Mouse (Mus musculus) large intestine, adult 2 months (tissue): ENCODE data around the gene Tcf7l1. TPM values are rescaled to one million over a fixed set of nuclear protein-coding genes. Genes with fewer than 3 reads are reported as not detected.
"Not testable (repeated sequence)": the region's sequence is repeated elsewhere in the genome, so short reads cannot be mapped to it uniquely, and the experiment has no call there.

Experiments used
- DNase-seq: peaks from one replicate; pipeline ENCODE4 v3.0.0-alpha.2; 2012; ENCODE audit warnings: low read depth, low spot score
- WGBS: fragments of 180-500 bp; shearing (Covaris S2); methylation state at CpG from one replicate; pipeline ENCODE4 v1.1.7; 2018; 5-methylcytosine and 5-hydroxymethylcytosine counted together
- polyA plus RNA-seq: library from polyadenylated mRNA; depleted of rRNA; stranded (reverse); fragments of >200 nt; gene quantifications from 2 replicates; pipeline ENCODE4 v1.2.3, GENCODE M21; 2012; rRNA removed

The Tcf7l1 gene
- polyA plus RNA-seq: 3.9 and 4.9 TPM in 2 replicates

DNA sequence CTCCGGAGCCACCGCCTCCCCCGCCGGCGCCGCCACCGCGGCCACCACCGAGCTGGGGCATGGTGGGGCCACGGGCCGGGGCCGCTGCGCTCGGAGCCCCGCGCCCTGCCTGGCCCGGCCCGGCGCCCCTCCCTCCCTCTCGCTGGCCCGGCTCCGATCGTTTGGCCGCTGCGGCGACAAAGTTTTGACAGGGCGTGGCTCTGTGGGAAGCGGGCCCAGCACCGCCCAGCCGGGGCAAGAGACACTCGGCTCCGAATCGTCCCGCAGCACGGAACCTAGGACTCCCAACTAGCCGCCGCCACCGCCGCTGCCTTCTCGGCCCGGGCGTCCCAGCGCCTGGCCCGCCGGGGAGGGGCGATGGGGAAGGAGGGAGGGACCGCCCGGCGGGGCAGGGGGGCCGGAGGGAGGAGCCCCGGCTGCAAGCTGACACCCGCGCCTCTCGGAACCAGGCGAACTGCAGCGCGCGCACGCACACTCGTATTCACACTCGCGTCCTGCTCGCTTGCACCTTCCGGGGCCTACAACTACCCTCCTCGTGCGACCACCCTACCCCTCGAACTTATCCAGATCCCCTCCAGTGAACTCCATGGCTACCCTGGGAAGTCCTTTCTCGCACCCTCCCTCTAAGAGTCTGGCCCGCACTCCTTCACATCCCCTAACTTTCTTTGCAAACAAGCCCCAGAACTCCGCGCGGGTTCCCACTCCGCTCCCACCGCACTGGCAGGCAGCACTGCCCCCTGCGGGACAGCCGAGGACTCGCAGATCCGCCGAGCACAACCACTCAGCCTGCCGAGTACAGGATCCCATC is at the start of gene Tcf7l1:
Gene Tcf7l1 (minus strand): TSS at position 363 of the 808 bp plus-strand sequence.
- under 1% methylated on average over 79 of the region's 80 CpGs for WGBS
- peak; percentile 19 for DNase-seq

DNA sequence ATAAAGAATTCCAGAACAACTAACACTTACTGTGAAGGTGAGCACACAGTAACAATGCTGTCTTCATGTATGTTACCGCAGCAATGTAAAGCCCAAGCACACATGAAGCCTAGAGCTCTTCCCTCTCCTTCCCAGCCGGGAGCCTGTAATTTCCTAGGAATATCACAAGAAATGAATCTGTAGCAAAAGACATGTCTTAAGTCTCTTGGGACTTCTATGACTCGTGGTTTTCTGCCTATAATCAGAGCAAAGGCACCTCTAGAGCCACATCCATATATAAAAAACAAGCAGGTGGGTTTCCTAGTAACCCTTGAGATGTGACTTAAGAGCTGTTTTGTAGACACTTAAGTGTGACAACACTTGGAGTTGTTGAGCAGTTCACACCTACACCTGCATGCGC is 48.7 kb upstream of the Tcf7l1 start:
- WGBS: 90% methylated on average over 4 of the region's 4 CpGs
- no peak for DNase-seq

DNA sequence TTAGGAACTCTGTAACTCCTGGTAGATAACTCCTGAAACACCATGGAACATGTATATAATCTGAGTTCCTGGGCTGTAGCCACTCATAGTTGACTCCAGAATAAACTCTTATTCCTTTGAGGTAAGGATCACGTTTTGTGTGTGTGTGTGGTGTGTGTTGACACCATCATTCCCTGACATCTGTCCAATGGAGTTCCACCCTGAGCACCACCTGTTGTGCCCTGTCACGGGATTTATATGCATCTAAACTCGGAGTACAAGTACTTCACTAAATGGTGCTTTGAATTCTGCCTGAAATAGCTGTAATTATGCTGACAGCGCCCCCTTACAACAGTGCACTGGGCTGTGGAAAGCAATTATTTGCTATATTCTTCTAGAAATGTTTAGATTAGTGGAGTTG is 45.5 kb upstream of the Tcf7l1 start:
- 46% methylated on average over 4 of the region's 4 CpGs for WGBS
- no peak for DNase-seq

DNA sequence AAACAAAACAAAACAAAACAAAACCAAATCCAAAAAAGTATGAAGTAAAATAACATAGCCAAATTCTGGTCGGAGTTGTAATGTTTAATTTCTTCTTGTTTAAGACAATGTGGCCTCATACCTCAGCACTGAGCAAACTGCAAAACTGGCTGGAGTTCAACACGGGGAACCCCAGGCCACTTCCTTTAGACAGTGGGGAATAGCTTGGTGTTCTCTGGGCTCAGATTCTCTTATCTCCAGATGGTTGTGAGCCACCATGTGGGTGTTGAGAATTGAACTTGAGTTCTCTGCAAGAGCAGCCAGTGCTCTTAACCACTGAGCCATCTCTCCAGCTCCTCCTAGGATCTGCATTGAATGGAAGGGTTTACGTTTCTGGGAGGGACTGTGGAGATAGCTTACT is 42.8 kb upstream of the Tcf7l1 start:
- no peak for DNase-seq
- 38% methylated on average over 3 of the region's 3 CpGs for WGBS

DNA sequence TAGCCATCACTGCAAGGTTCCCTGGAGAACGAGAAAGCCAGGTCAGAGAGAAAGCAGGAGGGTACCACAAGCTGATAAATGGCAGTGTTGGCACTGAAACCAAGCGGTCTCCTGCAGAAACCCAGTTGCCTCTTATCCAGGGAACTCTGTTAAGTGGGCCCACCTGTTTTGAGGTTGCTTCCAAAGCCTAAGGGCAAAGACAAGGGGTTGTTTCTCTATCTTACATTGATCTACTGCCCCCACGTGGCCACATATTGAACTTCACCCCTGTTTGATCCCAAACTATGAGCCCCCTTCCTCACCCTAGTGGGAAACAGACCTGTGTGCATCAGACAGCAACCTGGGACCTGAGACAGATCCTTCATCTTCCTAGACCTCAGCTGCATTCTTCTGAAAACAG is 42.2 kb upstream of the Tcf7l1 start:
- WGBS: 26% methylated on average over 3 of the region's 3 CpGs
- DNase-seq: peak; percentile 18

DNA sequence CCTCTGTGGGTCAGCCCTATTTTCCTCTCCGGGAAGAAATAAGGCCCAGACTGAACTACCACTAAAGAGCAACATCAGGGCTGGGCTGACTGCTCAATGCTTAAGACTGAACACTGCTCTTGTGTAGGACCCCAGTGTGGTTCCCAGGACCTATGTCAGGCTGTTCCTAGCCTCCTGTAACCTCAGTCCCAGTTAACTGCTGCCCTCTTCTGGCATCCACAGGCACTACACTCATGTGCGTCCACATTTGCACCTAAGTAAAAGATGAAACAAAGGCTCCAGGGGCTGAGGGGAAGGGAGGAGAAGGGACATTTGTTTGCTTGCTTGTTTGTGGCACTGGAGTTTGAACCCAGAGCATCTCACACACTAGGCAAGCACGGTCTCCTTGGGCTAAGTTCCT is 39.8 kb upstream of the Tcf7l1 start:
- WGBS: 92% methylated on average over 3 of the region's 3 CpGs
- DNase-seq: no peak

DNA sequence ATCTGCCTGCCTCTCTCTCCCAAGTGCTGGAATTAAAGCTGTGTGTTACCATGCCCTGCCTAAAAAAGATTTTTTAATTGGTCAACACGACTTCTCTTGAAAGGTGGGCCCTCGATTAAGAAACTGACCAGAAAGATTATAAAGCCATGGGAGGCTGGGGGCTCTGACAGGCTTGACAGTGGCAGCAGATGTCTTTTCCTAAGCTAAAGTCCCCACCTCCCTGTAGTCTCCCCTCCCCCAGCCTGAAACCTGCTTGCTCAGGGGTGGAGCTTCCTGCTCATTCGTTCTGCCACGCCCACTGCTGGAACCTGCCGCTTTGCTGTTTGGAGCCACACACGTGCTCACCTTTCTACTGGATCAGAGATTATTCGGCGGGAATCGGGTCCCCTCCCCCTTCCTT is 39.0 kb upstream of the Tcf7l1 start:
- WGBS: 10% methylated on average over 9 of the region's 9 CpGs
- not testable (repeated sequence) for DNase-seq

DNA sequence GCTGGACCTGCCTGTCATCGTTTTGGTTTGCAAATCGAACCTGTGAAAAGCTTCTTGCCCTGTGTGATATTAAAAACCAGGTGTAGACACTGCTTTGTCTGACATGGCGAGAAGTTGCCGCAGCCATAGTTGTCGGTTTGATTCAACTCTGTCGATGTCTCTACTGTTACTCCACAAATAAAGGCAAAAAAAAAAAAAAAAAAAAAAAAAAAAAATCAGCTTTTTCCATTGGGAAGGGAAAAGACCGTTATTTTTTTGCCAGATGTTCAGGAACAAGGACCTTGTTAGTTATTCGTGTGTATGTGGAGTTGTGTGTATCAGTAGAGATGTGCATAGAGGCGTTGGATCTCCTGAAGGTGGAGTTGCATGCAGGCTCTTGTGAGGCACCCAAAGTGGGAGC is 36.7 kb upstream of the Tcf7l1 start:
- WGBS: 68% methylated on average over 9 of the region's 9 CpGs
- no peak for DNase-seq

DNA sequence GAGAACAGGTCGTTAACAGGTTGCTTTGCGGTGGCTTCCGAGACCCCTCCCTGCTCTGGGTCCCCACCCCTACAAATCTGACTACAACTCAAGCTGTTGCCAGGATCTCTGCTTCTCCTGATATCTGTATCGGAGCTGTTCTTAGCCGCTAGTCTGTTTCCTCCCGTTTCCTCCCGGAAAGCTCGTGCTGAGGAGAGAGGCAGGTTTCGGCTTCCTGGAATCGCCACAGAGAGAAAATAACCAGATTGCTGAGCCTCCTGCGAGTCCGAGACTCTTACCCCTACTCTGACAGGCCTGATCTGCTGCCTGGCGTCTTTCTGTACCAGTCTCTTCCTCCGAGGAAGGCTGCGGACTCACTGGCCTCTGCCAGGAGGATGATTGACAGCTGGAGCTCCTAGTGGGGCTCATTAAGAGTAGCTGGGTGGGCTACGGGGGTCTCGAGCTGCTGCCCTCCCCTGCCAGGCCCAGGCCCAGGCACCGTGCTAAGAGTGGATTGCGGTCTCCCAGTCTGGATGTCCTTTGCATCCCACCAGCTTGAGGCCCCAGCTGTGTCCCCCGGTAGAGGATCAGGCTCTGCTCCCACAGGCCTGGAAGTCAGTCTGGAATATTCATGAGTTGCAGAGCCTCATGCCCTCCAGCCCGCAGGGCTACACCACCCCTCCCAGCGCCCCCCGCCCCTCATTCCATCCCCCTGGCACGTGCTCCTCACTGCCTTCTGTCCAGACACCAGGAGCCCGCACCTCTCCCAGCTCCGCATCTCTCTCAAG is 36.1 kb upstream of the Tcf7l1 start:
- DNase-seq: no peak
- 27% methylated on average over 26 of the region's 26 CpGs for WGBS

DNA sequence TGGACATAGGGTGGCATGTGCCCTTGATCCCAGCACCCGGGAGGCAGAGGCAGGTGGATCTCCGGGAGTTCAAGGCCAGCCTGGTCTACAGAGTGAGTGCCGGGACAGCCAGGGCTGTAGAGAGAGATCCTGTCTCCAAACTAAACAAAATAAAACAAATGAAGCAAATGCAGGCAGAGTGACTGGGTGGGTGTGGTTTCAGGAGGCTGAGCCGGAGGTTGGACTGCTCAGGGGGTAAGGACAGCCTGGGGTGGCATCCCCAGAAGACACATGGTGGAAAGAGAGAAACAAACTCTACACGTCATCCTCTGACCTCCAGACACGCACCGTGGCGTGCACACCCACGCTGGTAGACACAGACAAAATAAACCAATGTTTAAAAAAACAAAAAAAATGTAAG is 24.4 kb upstream of the Tcf7l1 start:
- 55% methylated on average over 9 of the region's 9 CpGs for WGBS
- DNase-seq: no peak

DNA sequence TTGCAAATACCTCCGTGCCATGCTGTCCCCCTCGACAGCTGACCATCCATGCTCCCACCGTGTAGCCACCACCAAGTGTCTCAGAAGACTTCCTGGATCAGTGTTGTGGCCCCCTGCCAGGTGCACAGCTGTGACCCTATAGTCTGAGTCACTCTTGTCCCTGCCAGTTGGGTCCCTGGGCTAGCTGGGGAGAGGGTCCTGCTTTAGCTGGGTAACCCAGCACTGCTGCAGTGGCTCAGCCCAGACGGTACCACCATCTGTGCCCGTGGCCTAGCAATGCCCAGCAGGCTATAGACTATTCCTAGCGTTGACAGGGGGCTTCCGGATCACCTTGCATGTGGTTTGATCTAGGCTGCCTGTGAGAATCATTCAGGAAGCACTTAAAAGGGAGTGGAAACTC is 21.2 kb upstream of the Tcf7l1 start:
- WGBS: 70% methylated on average over 7 of the region's 7 CpGs
- DNase-seq: no peak

DNA sequence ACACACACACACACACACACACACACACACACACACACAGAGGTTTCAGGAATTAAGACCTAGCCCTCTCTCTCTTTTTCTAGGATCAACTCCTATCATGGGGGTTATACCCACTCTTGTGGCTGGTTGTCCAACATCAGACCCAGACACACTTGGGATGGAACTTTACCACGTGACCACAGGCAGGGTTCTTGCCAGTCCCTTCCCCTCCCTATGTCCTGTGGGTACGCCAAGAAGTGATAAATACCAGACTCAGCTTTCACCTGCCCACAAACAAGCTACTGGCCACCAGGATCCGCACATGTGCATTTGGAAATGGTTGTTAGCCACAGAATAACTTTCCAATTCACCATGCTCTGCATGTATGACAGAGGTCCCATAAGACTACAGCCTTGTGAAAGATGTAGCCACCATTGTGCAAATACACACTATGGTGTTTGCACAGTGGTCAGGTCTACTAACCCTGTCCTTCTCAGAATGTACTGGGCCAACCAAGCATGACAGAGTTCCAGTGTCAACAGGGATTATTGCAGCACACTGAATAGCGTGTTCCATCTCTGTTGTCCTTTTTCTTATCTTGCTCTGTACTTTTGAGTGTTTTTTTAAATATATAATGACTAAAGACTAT is 20.6 kb upstream of the Tcf7l1 start:
- no peak for DNase-seq
- WGBS: 59% methylated on average over 4 of the region's 4 CpGs

DNA sequence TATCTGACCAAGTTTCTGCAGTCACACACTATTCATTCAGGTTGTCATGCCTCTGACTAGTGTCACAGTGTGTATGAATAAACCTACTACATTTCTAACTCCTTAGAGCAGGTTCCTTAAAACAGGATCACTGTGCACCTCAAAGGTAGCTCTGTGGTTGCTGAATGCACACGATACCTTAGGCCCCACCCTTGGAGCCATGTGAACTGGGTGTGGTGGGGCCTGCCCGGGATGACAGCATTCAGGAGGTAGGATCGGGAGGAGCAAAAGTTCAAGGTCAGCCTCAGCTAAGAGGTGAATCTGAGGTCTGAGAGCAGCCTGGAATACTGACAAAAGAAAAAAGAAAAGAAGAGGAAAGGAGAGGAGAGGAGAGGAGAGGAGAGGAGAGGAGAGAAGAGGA is 19.3 kb upstream of the Tcf7l1 start:
- DNase-seq: no peak
- 28% methylated on average over 3 of the region's 3 CpGs for WGBS

DNA sequence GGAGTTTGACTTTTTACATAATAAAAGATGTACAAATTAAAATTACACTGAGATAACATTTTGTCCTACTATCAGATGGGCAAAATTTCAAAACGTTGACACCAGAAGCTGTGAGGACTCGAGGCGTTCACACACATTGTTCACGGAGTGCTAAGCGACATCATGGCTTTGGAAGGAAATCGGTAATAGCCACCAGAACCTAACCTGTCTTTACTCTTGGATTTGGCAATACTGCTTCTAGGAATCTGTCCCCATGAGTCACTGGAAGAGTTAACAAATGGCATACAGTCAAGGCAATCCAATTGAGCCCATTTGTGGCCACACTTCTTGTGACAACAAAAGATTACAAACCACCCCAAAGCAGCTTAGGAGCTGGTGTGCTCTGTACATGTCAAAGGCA is 14.6 kb upstream of the Tcf7l1 start:
- no peak for DNase-seq
- 72% methylated on average over 6 of the region's 6 CpGs for WGBS

DNA sequence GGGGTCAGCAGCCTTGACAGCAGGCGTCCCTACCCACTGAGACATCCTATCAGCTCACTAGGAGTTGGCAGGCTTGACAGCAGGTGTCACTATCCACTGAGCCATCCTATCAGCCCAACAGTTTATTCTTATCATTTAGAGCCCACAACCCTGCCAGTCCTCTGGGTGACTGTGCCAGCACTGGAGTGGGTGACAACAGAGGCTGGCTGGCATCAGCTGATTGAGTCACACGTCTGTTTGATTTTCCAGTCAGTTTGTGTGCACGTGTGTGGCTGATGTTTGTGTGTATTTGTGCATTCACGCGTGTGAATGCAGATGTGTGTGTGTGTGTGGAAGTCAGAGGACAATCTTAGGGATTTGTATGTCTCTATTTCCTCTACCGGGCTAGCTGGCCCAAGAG is 13.1 kb upstream of the Tcf7l1 start:
- 83% methylated on average over 6 of the region's 6 CpGs for WGBS
- DNase-seq: no peak

DNA sequence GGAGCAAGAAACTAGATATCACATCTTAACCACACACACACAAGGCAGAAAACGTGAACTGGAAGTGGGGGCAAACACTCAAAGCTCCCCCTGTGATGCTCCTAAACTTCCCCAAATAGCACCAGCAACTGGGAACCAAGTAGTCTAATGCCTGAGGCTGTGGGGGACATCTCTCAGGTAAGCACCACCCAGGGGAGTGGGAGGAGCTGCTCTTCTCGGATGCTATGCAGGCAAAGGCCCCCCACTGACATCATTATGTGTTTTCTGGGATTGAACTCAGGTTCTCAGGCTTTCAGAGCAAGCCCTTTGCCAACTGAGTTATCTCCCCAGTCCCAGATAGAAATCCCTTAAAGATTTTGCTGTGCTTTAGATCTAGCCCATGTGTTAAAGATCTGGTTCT is 11.6 kb upstream of the Tcf7l1 start:
- WGBS: 51% methylated on average over 2 of the region's 2 CpGs
- no peak for DNase-seq

DNA sequence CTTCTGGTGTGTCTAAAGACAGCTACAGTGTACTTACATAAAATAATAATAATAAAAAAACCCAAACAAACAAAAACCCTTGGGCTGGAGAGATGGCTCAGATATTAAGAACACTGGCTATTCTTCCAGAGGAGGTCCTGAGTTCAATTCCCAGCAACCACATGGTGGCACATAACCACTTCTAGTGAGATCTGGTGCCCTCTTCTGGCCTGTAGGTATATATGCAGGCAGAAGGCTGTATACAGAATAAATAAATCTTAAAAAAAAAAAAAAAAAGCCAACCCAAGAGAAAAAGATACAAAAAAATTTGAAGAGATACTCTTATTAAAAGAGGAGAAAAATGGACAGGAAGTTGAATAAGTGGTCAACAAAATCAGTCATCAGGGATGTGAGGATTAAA is 8.7 kb upstream of the Tcf7l1 start:
- no peak for DNase-seq

DNA sequence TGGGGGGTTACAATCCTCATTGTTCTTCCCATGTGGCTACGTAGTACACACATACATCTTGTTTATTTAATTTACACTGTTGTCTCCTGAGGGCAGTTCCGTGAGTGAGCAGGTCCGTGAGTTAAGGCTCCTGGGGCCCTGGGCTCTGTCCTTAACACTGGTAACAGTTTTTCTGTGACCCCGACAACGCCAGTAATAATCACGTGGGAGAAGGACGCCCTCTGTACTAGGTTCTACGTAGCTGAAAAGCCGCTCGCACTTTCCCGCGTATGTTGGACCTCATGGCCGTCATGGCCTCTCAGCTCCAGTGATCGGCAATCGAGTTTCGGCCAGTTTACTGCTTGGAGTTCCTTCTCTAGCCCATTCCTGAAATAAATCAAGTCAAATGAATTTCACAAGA is 6.4 kb upstream of the Tcf7l1 start:
- 72% methylated on average over 16 of the region's 16 CpGs for WGBS
- DNase-seq: no peak

DNA sequence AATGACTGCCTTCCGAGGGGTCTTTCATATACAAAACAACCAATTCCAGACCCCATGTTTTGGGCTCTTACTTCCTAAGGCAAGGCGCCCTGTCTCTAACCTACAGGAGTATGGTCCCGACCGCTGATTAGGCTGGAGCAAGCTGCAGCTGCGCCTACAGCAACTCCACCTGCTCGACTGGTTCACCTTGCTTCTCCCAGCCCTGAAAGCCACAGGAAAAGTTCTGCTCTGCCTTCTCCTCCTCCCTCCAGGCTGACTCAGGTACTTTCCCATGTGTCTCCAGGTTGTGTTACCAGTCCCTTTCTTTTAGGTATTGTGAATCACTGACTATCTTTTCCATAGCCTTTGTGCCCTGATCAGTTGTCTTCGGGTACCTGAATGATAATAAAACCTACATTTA is 5.8 kb upstream of the Tcf7l1 start:
- no peak for DNase-seq
- 34% methylated on average over 7 of the region's 7 CpGs for WGBS

DNA sequence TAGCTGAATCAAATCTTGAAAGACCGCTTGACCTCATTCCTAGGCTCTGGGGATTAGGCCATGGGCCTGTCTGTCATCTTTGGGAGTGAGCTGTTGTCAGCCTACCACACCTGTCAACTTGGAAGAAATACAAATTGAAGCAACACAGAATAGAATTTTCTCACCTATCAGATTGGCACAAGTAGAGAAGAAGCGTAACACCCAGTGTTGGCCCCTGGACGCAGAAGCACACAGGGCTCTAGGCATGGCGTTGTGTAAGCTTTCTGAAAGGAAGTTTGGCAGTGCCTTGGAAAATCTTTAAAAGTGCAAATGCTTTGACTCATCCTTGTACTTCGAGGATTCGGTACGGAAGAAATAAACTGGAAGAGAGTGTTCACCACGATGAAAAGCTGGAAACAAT is 3.6 kb upstream of the Tcf7l1 start:
- WGBS: 93% methylated on average over 8 of the region's 8 CpGs

More for the DNA sequence above, 3.6 kb upstream of the Tcf7l1 start:
- DNase-seq: no peak
